Mouse (Mus musculus): ENCODE measurements at regions not wholly inside any gene's neighbourhood (a gene's known extent, or its start where the extent isn't known, plus 50 kb on each side); places are given as distances from the start of the nearest gene placed in this dataset.

DNA sequence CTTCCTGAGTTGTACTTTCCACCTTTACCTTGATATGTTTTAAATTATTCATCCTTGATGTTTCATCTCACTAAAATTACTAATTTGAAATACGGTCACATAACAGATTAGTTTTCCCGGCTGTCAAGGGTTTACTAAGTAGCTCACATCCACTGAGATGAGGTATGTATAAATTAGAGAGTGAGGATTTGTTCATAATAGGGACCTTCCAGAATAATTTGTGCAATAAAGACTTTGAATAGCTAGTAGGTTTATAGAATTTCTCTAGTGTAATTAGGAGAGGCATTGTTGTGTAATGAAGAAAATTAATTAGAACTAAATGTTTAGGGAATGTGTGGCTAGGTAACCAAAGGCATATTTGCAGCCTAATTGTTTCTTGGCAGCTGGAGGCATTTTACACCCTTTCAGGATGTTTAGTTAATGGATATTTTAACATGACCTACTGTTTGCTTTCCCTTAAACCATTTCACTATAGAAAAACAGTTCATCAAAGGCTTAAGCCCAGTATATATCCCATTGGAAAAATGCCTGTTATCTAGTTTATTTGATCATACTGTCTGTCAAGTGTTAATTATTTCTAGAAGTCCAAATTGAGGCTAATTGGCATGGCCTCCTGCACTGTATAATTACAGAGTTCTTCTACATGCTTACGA, 70.8 kb downstream of the Mat2b start:
- no peak for ATAC-seq (replicated peaks; ENCODE audit: extremely low read depth, insufficient read depth, low FRiP score)
- Histone ChIP-seq H3K9ac (ENCODE audit: low read length) (no peak overlapping the region), H3K9me3 (replicated peaks; ENCODE audit: control insufficient read depth, low read length) (no peaks in the 10 kb centered on the region), H3K27ac (ENCODE audit: low read length) (no peak overlapping the region), H3K36me3 (ENCODE audit: control insufficient read depth, insufficient read depth) (no peaks in the 10 kb centered on the region), H3K27me3 (ENCODE audit: control insufficient read depth, insufficient read depth, low read length) (no peaks in the 10 kb centered on the region), H3K4me2 (ENCODE audit: low read depth, low read length) (no peak overlapping the region), H3K4me1 (ENCODE audit: control insufficient read depth, insufficient read depth, low read length) (no peaks in the 10 kb centered on the region), H3K4me3 (ENCODE audit: low read length) (no peak overlapping the region)
- WGBS: 84% methylated on average over 3 of the region's 3 CpGs

DNA sequence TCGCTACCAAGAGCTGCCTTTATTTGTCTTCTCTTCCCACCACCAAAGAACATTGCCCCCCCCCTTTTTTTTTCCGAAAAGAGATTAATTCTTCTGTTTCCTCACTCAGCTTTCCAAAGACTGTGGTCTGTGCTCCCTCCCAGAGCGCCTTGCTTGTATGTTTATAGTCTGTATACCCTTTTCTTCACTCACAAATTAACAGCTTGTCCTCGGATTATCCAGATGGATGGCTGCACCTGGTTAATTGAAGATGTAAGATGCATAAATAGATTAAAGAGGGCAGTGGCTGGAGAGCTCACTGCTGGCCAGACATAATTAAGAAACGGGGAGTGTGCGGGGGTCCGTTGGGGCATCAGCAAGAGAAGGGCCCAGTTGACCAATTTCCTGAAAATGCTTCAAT, 75.0 kb downstream of the Mat2b start:
- no peak for ATAC-seq (replicated peaks; ENCODE audit: extremely low read depth, insufficient read depth, low FRiP score)
- Histone ChIP-seq H3K27me3 (ENCODE audit: control insufficient read depth, insufficient read depth, low read length) (no peaks in the 10 kb centered on the region), H3K36me3 (ENCODE audit: control insufficient read depth, insufficient read depth) (no peaks in the 10 kb centered on the region), H3K9ac (ENCODE audit: low read length) (no peak overlapping the region), H3K4me3 (ENCODE audit: low read length) (no peak overlapping the region), H3K4me2 (ENCODE audit: low read depth, low read length) (no peak overlapping the region), H3K27ac (ENCODE audit: low read length) (no peak overlapping the region), H3K9me3 (replicated peaks; ENCODE audit: control insufficient read depth, low read length) (no peaks in the 10 kb centered on the region), H3K4me1 (ENCODE audit: control insufficient read depth, insufficient read depth, low read length) (no peaks in the 10 kb centered on the region)
- 72% methylated on average over 7 of the region's 7 CpGs for WGBS

DNA sequence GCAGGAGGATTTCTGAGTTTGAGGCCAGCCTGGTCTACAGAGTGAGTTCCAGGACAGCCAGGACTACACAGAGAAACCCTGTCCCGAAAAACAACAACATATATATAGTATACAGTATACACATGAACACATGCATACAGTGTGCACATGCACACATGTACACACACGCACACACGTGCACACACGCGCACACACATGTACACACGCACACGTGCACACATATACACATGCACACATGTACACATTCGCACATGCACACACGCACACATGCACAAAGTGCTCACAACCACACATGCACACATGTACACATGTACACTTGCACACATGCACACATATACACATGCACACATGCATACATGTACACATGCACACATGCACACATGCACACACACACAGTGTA, 92.0 kb downstream of the Mat2b start:
- Histone ChIP-seq H3K9ac (ENCODE audit: low read length) (no peak overlapping the region), H3K27ac (ENCODE audit: low read length) (no peak overlapping the region), H3K4me2 (ENCODE audit: low read depth, low read length) (no peak overlapping the region), H3K27me3 (ENCODE audit: control insufficient read depth, insufficient read depth, low read length) (no peaks in the 10 kb centered on the region), H3K4me3 (ENCODE audit: low read length) (no peak overlapping the region), H3K9me3 (replicated peaks; ENCODE audit: control insufficient read depth, low read length) (no peaks in the 10 kb centered on the region), H3K36me3 (ENCODE audit: control insufficient read depth, insufficient read depth) (no peaks in the 10 kb centered on the region), H3K4me1 (ENCODE audit: control insufficient read depth, insufficient read depth, low read length) (peaks cover 2% of the 10 kb centered on the region; the same call in 1 of the 2 replicates)
- ATAC-seq (replicated peaks; ENCODE audit: extremely low read depth, insufficient read depth, low FRiP score): no peak
- 84% methylated on average over 9 of the region's 9 CpGs for WGBS

DNA sequence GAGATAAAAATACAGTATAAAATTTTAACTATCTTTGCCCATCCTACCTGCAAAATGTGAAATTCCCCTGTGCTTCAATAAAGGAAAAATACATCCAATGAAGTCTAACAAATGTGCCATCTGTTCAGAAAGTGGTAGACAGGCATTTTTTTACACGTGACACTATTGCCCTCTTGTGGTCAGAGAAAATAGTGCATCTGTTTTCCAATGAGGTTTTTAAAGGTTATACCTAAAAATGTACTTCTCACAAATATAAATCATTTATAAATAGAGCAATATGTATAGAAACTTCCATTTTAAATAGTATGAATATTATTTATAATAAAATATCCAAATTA, 93.5 kb downstream of the Mat2b start:
- Histone ChIP-seq H3K4me1 (ENCODE audit: control insufficient read depth, insufficient read depth, low read length) (peaks cover 2% of the 10 kb centered on the region; the same call in 1 of the 2 replicates), H3K4me3 (ENCODE audit: low read length) (no peak overlapping the region), H3K9me3 (replicated peaks; ENCODE audit: control insufficient read depth, low read length) (no peaks in the 10 kb centered on the region), H3K4me2 (ENCODE audit: low read depth, low read length) (no peak overlapping the region), H3K27me3 (ENCODE audit: control insufficient read depth, insufficient read depth, low read length) (no peaks in the 10 kb centered on the region), H3K9ac (ENCODE audit: low read length) (no peak overlapping the region), H3K27ac (ENCODE audit: low read length) (no peak overlapping the region), H3K36me3 (ENCODE audit: control insufficient read depth, insufficient read depth) (no peaks in the 10 kb centered on the region)
- no peak for ATAC-seq (replicated peaks; ENCODE audit: extremely low read depth, insufficient read depth, low FRiP score)
- WGBS: 0% methylated on average over 1 of the region's 1 CpGs

DNA sequence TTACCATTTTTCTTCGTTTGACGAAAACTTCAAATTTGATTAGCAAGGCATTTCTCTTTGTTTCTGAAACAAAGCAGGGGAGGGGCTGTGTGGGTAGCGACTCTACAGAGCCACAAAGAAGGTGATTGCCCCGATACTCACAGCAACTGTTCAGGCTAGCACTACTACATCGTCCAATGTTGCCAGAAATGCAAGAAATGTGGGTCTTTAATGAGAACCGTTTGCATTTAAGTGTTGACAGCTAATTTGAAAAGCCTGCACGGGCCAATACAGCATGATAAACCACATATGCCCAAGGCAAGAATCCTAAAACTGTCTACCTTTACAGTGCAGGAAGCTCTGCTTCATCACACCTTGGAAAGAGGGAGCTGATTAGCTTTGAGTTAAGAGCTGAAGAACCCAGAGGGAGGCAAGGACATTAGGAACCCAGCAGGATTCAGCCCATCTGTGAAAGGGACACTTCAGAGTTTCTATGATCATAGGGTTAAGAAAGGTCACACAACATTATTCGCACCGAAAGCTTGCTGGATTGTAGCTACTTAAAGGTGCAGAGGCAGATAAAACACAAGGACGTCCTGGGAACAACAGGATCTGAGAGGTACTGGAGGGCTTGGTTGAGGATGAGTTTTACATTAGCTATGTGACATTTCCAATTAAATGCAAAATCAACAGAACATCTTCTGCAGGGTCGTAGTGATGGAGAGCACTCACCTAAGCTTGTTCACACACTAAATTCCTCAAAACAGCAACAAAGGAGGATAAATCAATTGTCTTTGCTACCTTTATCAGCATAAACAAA, 94.0 kb downstream of the Mat2b start:
- Histone ChIP-seq H3K27me3 (ENCODE audit: control insufficient read depth, insufficient read depth, low read length) (no peaks in the 10 kb centered on the region), H3K4me3 (ENCODE audit: low read length) (no peak overlapping the region), H3K27ac (ENCODE audit: low read length) (no peak overlapping the region), H3K36me3 (ENCODE audit: control insufficient read depth, insufficient read depth) (no peaks in the 10 kb centered on the region), H3K4me1 (ENCODE audit: control insufficient read depth, insufficient read depth, low read length) (peaks cover 2% of the 10 kb centered on the region; the same call in 1 of the 2 replicates), H3K9ac (ENCODE audit: low read length) (no peak overlapping the region), H3K9me3 (replicated peaks; ENCODE audit: control insufficient read depth, low read length) (no peaks in the 10 kb centered on the region), H3K4me2 (ENCODE audit: low read depth, low read length) (peak overlapping the region; percentile 18; the same call in 1 of the 2 replicates)
- ATAC-seq (replicated peaks; ENCODE audit: extremely low read depth, insufficient read depth, low FRiP score): no peak
- WGBS: 13% methylated on average over 11 of the region's 11 CpGs

DNA sequence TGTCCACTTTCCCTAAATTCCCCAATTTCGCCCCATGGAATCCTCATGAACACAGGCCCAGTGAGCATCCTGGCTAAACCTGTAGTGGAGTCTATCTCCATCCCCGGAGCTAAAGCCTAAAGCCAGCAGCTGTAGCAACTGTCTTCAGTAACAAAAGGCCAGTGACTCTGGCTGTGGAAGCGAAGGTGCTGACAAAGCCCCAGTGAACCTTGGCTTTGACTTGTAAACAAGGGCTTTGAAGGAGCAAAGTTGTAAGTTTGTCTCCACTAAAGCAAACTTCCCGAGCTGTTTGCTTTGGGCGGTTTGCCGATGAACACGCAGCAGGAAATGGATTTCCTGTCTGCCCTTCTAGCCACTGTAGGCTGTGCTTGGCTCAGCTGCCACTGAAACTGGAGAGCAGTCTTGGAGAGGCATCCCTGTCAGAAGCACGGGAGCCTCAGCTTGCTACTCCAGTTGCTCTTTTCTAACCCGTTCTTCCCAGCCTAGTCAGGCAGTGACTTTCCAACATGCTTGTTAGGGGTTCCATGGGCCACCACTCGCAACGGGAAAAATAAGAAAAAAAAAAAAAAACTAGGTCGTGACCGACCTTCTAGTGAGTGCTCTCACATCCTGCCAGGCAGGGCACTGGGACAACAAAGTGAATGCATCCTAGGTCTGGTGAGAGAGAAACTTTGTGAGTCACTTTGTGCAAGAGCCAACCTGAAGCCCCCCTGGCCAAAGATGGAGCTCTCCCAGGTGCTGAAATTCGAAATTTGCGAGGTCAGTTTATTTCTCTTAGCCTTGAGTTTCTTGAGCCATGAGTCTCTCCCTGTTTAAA, 94.8 kb downstream of the Mat2b start:
- Histone ChIP-seq H3K27me3 (ENCODE audit: control insufficient read depth, insufficient read depth, low read length) (no peaks in the 10 kb centered on the region), H3K36me3 (ENCODE audit: control insufficient read depth, insufficient read depth) (no peaks in the 10 kb centered on the region), H3K4me2 (ENCODE audit: low read depth, low read length) (peak overlapping the region; percentile 18; the same call in 1 of the 2 replicates), H3K4me3 (ENCODE audit: low read length) (no peak overlapping the region), H3K4me1 (ENCODE audit: control insufficient read depth, insufficient read depth, low read length) (peaks cover 2% of the 10 kb centered on the region; the same call in 1 of the 2 replicates), H3K27ac (ENCODE audit: low read length) (no peak overlapping the region), H3K9ac (ENCODE audit: low read length) (no peak overlapping the region), H3K9me3 (replicated peaks; ENCODE audit: control insufficient read depth, low read length) (no peaks in the 10 kb centered on the region)
- WGBS: 5% methylated on average over 15 of the region's 15 CpGs
- ATAC-seq (replicated peaks; ENCODE audit: extremely low read depth, insufficient read depth, low FRiP score): no peak

DNA sequence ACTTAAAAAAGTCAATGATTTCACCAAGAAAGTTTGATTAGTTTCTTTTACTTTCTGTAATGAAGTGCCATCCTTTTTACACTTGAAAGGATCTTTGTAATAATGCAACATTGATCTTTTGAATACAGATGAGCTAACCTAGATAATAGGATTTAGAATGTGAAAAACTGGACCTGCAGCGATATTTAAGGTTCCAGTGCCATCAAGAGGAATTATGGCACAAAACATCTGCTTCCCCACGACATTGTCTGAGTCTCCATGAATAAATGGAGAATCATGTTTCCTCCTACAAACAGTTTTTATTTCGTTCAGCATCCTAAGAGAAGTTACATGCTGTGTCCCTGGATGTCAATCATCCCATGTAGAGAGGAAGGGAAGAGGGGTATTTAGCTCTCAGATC, 98.7 kb downstream of the Mat2b start:
- Histone ChIP-seq H3K4me1 (ENCODE audit: control insufficient read depth, insufficient read depth, low read length) (peaks cover 2% of the 10 kb centered on the region; the same call in 1 of the 2 replicates), H3K9ac (ENCODE audit: low read length) (no peak overlapping the region), H3K9me3 (replicated peaks; ENCODE audit: control insufficient read depth, low read length) (no peaks in the 10 kb centered on the region), H3K4me3 (ENCODE audit: low read length) (no peak overlapping the region), H3K36me3 (ENCODE audit: control insufficient read depth, insufficient read depth) (no peaks in the 10 kb centered on the region), H3K27ac (ENCODE audit: low read length) (no peak overlapping the region), H3K27me3 (ENCODE audit: control insufficient read depth, insufficient read depth, low read length) (no peaks in the 10 kb centered on the region), H3K4me2 (ENCODE audit: low read depth, low read length) (no peak overlapping the region)
- WGBS: 60% methylated on average over 3 of the region's 3 CpGs
- ATAC-seq (replicated peaks; ENCODE audit: extremely low read depth, insufficient read depth, low FRiP score): no peak

DNA sequence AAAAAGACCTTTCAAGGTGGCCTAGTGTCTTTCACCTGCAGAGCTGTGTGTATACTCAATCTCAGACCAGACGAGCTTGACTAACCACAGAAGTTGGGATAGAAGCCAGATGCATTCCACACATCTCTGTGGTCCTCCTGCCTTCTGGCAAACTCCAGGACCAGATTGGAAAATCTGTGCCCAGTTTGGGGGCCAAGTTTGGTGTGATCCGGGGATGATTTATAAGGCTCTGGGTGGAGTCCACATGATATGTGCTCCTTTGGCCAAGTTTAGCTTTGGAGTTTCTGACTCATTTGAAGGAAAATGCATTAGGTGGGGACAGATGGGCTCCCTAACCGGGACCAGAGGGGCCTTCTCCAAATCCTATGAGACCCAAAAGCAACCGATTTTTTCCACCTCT, 102.9 kb downstream of the Mat2b start:
- Histone ChIP-seq H3K4me1 (ENCODE audit: control insufficient read depth, insufficient read depth, low read length) (no peaks in the 10 kb centered on the region), H3K27me3 (ENCODE audit: control insufficient read depth, insufficient read depth, low read length) (no peaks in the 10 kb centered on the region), H3K9me3 (replicated peaks; ENCODE audit: control insufficient read depth, low read length) (no peaks in the 10 kb centered on the region), H3K4me2 (ENCODE audit: low read depth, low read length) (no peak overlapping the region), H3K4me3 (ENCODE audit: low read length) (no peak overlapping the region), H3K9ac (ENCODE audit: low read length) (no peak overlapping the region), H3K36me3 (ENCODE audit: control insufficient read depth, insufficient read depth) (no peaks in the 10 kb centered on the region), H3K27ac (ENCODE audit: low read length) (no peak overlapping the region)
- 65% methylated on average over 4 of the region's 4 CpGs for WGBS
- ATAC-seq (replicated peaks; ENCODE audit: extremely low read depth, insufficient read depth, low FRiP score): no peak

DNA sequence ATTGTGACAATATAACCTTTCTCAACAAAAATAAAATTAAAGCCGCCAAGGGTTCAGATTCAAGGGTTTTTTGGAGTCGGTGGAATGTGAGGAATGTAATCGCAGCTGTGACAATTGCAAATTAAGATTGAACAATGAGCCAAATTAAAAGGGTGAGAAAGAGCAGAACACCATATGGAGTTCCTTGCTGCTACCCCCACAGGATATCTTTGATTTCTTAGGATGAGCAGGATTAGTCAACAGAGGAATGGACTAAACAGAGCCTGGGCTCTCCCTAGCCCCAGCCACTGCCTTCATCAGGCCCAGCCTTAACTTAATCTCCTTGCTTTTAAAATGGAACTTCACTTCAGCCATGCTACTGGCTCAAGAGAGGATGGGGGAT, 121.3 kb downstream of the Mat2b start:
- Histone ChIP-seq H3K9me3 (replicated peaks; ENCODE audit: control insufficient read depth, low read length) (no peaks in the 10 kb centered on the region), H3K27me3 (ENCODE audit: control insufficient read depth, insufficient read depth, low read length) (no peaks in the 10 kb centered on the region), H3K4me1 (ENCODE audit: control insufficient read depth, insufficient read depth, low read length) (peaks cover 4% of the 10 kb centered on the region), H3K4me2 (ENCODE audit: low read depth, low read length) (peak overlapping the region; percentile 38; the same call in 1 of the 2 replicates), H3K27ac (ENCODE audit: low read length) (no peak overlapping the region), H3K4me3 (ENCODE audit: low read length) (no peak overlapping the region), H3K9ac (ENCODE audit: low read length) (no peak overlapping the region), H3K36me3 (ENCODE audit: control insufficient read depth, insufficient read depth) (no peaks in the 10 kb centered on the region)
- 13% methylated on average over 3 of the region's 3 CpGs for WGBS
- no peak for ATAC-seq (replicated peaks; ENCODE audit: extremely low read depth, insufficient read depth, low FRiP score)
